Mouse (Mus musculus): Measurements from ENCODE around the gene Dad1. TPM values are rescaled to one million over a fixed set of nuclear protein-coding genes. Genes with fewer than 3 reads are reported as not detected.

The Dad1 gene
- polyA plus RNA-seq (2015; fragmentation: Nextera tagmentation; extraction: Ambion mirVana) = 325 and 344 TPM in 2 replicates

DNA sequence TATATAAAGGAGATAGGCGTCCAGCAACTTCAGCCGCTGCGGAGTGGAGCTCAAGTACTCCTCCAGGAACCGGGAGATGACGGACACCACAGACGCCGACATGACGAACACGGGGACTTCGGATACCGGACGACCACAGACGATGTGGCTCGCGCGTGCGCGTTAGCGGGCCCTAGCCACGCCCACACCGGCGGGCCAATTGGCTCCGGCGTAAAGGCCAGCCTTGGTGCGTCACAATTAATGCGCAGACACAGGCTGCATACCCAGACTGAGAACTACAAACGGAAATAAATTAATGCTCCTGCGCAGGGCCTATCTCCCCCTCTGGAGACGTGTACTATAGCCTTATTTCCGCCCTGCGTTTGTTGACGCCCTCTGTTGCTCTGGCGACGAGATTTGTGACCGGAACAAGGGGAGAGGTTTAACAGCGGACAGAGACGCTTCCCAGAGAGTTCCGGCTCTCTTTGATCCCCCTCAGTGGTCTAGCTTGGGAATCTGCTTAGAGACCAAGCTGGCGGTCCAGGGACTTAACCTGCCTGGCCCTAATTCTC lies at the start of gene Dad1, which contains the start of gene Abhd4:
TSS of gene Dad1 (minus strand) at position 364 of the 551 bp plus-strand sequence.
TSS of gene Abhd4 (plus strand) at position 448 of the 551 bp plus-strand sequence.
- Histone ChIP-seq H3K36me3 (ENCODE audit: control insufficient read depth, insufficient read depth, low read length) (no peaks in the 10 kb centered on the region), H3K4me1 (ENCODE audit: control insufficient read depth, insufficient read depth, low read length) (peaks cover 35% of the 10 kb centered on the region), H3K27ac (ENCODE audit: low read length) (peak within 1 kb of the TSS; percentile 84), H3K9ac (ENCODE audit: low read depth, low read length) (peak within 1 kb of the TSS; percentile 73), H3K27me3 (ENCODE audit: control insufficient read depth, insufficient read depth, low read depth, low read length) (no peaks in the 10 kb centered on the region), H3K9me3 (replicated peaks; ENCODE audit: control insufficient read depth, low read length, poor library complexity, severe bottlenecking) (no peaks in the 10 kb centered on the region), H3K4me2 (ENCODE audit: low read length) (peak within 1 kb of the TSS; percentile 61), H3K4me3 (ENCODE audit: low read depth, low read length) (peak within 1 kb of the TSS; percentile 50)
- 0% methylated on average over 37 of the region's 39 CpGs for WGBS
- peak; percentile 100 for ATAC-seq

DNA sequence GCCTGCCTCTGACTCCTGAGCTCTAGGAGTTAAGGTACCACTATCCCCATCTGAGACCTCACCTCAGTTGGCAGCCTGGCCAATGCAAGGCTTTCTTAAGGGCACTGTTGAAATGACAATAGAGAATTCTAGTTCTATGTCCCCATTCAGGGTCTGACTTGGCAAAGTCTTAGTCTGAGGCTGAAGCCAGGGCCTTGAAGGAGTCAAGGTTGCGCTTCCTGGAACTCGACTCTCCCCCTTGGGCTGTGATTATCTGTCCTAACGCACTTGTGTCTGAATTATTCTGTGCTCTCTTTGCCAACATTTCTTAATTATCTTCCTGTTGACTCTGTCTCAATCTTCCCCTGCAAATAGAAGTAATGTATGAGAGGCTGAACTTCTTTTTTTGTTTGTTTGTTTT lies 46.8 kb upstream of the Dad1 start:
- 84% methylated on average over 3 of the region's 3 CpGs for WGBS
- Histone ChIP-seq H3K4me1 (ENCODE audit: control insufficient read depth, insufficient read depth, low read length) (no peaks in the 10 kb centered on the region), H3K9ac (ENCODE audit: low read depth, low read length) (no peak overlapping the region), H3K27me3 (ENCODE audit: control insufficient read depth, insufficient read depth, low read depth, low read length) (no peaks in the 10 kb centered on the region), H3K27ac (ENCODE audit: low read length) (no peak overlapping the region), H3K4me3 (ENCODE audit: low read depth, low read length) (no peak overlapping the region), H3K36me3 (ENCODE audit: control insufficient read depth, insufficient read depth, low read length) (no peaks in the 10 kb centered on the region), H3K4me2 (ENCODE audit: low read length) (no peak overlapping the region), H3K9me3 (replicated peaks; ENCODE audit: control insufficient read depth, low read length, poor library complexity, severe bottlenecking) (peaks cover 3% of the 10 kb centered on the region; the same call in 1 of the 2 replicates)
- no peak for ATAC-seq

DNA sequence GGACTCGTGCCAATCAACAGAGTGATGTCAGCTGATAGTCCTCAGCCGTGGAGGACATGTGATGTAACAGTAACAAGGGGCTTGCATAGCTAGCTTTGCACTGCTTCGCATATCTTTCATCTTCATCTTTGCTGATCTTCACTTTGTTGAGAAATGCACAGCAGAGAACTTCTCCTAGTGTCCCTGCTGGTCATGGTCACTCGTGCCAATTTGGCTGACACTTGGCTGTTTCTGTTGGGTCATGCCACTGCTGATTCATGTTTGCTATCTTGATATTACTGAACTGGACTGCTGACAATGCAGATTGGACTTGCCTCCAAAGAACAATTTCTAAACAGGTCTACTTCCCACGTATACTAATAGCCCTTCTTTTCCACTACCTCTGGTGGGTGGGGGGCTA lies 46.2 kb upstream of the Dad1 start:
- Histone ChIP-seq H3K4me2 (ENCODE audit: low read length) (no peak overlapping the region), H3K36me3 (ENCODE audit: control insufficient read depth, insufficient read depth, low read length) (no peaks in the 10 kb centered on the region), H3K9ac (ENCODE audit: low read depth, low read length) (no peak overlapping the region), H3K4me1 (ENCODE audit: control insufficient read depth, insufficient read depth, low read length) (no peaks in the 10 kb centered on the region), H3K27ac (ENCODE audit: low read length) (no peak overlapping the region), H3K27me3 (ENCODE audit: control insufficient read depth, insufficient read depth, low read depth, low read length) (no peaks in the 10 kb centered on the region), H3K9me3 (replicated peaks; ENCODE audit: control insufficient read depth, low read length, poor library complexity, severe bottlenecking) (peaks cover 3% of the 10 kb centered on the region; the same call in 1 of the 2 replicates), H3K4me3 (ENCODE audit: low read depth, low read length) (no peak overlapping the region)
- 82% methylated on average over 5 of the region's 5 CpGs for WGBS
- no peak for ATAC-seq

DNA sequence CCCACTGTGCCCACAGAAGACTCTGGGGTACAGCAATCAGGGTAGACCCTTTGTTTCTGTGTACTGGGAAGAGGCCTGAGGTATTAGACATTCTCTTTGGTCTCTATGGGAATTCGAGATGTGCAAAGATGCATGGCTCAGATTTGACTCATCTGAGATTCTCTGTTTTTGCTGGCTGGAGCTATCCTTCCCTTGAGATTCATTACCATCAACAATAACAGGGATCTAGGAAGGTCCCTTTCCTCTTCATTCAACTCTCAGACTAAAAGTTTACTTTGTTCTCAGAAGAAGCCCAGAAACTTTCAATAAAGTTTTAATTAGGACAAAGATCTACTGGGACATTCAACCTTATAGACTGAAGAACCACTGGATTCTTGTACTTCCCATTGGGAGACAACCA lies 30.9 kb upstream of the Dad1 start, which contains the start of gene Olfr49:
TSS of gene Olfr49 (minus strand) at position 101 of the 400 bp plus-strand sequence.
- 79% methylated on average over 1 of the region's 1 CpGs for WGBS

DNA sequence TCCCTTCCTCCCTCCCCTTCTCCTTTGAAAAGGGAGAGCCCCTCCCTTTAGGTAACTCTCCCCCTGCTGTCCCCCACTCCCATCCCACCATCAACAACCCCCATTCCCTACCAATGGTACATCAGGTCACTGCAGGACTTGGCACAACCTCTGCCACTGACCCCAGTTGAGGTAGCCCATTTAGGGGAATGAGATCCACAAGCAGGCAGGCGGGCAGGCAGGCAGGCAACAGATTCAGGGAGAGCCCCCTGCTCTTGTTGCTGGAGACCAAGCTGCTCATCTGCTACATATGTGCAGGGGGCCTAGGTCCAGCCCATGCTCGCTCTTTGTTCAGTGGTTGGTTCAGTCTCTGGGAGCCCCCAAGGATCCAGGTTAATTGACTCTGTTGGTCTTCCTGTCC lies 22.5 kb upstream of the Dad1 start:
- no peak overlapping the region for H3K4me3 ChIP-seq (ENCODE audit: low read depth, low read length)
- no peak overlapping the region for H3K4me2 ChIP-seq (ENCODE audit: low read length)
- no peak overlapping the region for H3K27ac ChIP-seq (ENCODE audit: low read length)
- H3K4me1 ChIP-seq (ENCODE audit: control insufficient read depth, insufficient read depth, low read length) = no peaks in the 10 kb centered on the region
- H3K27me3 ChIP-seq (ENCODE audit: control insufficient read depth, insufficient read depth, low read depth, low read length) = no peaks in the 10 kb centered on the region
- H3K36me3 ChIP-seq (ENCODE audit: control insufficient read depth, insufficient read depth, low read length) = no peaks in the 10 kb centered on the region
- H3K9me3 ChIP-seq (replicated peaks; ENCODE audit: control insufficient read depth, low read length, poor library complexity, severe bottlenecking) = no peaks in the 10 kb centered on the region
- 95% methylated on average over 2 of the region's 2 CpGs for WGBS
- H3K9ac ChIP-seq (ENCODE audit: low read depth, low read length) = no peak overlapping the region
- no peak for ATAC-seq

More for the DNA sequence above, 30.9 kb upstream of the Dad1 start, which contains the start of gene Olfr49:
- no peaks in the 10 kb centered on the region for H3K4me1 ChIP-seq (ENCODE audit: control insufficient read depth, insufficient read depth, low read length)
- no peak within 1 kb of the TSS for H3K9ac ChIP-seq (ENCODE audit: low read depth, low read length)
- ATAC-seq = no peak
- no peak within 1 kb of the TSS for H3K4me2 ChIP-seq (ENCODE audit: low read length)
- no peak within 1 kb of the TSS for H3K4me3 ChIP-seq (ENCODE audit: low read depth, low read length)
- no peaks in the 10 kb centered on the region for H3K27me3 ChIP-seq (ENCODE audit: control insufficient read depth, insufficient read depth, low read depth, low read length)
- no peak within 1 kb of the TSS for H3K27ac ChIP-seq (ENCODE audit: low read length)
- no peaks in the 10 kb centered on the region for H3K36me3 ChIP-seq (ENCODE audit: control insufficient read depth, insufficient read depth, low read length)
- H3K9me3 ChIP-seq (replicated peaks; ENCODE audit: control insufficient read depth, low read length, poor library complexity, severe bottlenecking) = no peaks in the 10 kb centered on the region

DNA sequence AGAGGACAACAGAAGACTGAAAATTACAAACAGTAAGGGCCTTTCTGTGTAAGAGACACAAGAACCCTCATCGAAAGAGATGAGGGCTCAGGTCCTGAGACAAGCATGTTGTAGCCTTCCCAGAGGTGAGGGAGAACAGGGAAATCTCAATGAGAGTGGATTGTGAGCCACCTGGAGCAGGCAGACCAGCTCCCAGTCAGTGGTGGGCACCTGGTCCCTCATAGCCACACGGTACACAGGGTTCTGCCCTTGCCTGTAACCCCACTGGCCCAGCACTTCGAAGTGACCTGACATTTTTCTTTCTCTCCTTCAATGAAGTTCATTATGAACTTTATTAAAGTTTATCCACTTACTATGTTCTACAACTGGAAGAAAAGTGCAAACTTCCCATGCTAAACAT lies 18.8 kb upstream of the Dad1 start:
- no peak for ATAC-seq
- Histone ChIP-seq H3K4me3 (ENCODE audit: low read depth, low read length) (no peak overlapping the region), H3K9me3 (replicated peaks; ENCODE audit: control insufficient read depth, low read length, poor library complexity, severe bottlenecking) (no peaks in the 10 kb centered on the region), H3K36me3 (ENCODE audit: control insufficient read depth, insufficient read depth, low read length) (no peaks in the 10 kb centered on the region; the same call in 1 of the 2 replicates), H3K4me1 (ENCODE audit: control insufficient read depth, insufficient read depth, low read length) (no peaks in the 10 kb centered on the region), H3K4me2 (ENCODE audit: low read length) (no peak overlapping the region), H3K9ac (ENCODE audit: low read depth, low read length) (no peak overlapping the region), H3K27ac (ENCODE audit: low read length) (no peak overlapping the region), H3K27me3 (ENCODE audit: control insufficient read depth, insufficient read depth, low read depth, low read length) (no peaks in the 10 kb centered on the region)
- 93% methylated on average over 3 of the region's 3 CpGs for WGBS

DNA sequence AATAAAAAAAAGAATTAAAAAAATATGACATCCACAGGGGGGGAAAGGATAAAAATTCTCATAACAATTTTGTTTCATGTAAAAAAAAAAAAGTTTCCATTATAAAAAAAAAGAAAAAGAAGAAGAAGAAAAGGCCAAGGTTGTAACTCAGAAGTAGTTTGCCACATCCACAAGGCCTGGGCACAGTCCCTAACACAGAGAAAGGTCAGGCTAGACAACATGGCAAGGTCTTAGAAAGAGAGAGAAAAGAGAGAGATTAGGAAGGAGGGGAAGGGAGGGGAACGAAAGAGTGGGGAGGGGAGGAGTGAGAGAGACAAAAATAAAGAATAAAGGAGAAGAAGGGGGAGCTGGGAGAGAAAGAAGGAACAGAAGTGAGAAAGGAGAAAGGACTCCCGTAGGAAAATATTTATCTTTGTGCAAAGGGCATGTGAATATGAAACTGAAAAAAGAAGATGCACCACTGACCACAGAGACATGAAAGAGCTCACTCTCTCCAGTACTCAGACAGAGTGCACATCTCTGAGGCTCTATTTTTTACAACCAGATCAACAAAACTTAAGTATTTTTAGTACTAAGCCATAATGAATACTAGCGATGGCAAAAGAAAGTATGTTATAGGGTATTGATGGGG lies 18.2 kb upstream of the Dad1 start:
- H3K36me3 ChIP-seq (ENCODE audit: control insufficient read depth, insufficient read depth, low read length) = no peaks in the 10 kb centered on the region; the same call in 1 of the 2 replicates
- ATAC-seq = no peak
- no peaks in the 10 kb centered on the region for H3K27me3 ChIP-seq (ENCODE audit: control insufficient read depth, insufficient read depth, low read depth, low read length)
- H3K4me1 ChIP-seq (ENCODE audit: control insufficient read depth, insufficient read depth, low read length) = no peaks in the 10 kb centered on the region
- no peak overlapping the region for H3K9ac ChIP-seq (ENCODE audit: low read depth, low read length)
- 65% methylated on average over 3 of the region's 3 CpGs for WGBS
- H3K9me3 ChIP-seq (replicated peaks; ENCODE audit: control insufficient read depth, low read length, poor library complexity, severe bottlenecking) = no peaks in the 10 kb centered on the region
- no peak overlapping the region for H3K4me2 ChIP-seq (ENCODE audit: low read length)
- H3K4me3 ChIP-seq (ENCODE audit: low read depth, low read length) = no peak overlapping the region
- H3K27ac ChIP-seq (ENCODE audit: low read length) = no peak overlapping the region

DNA sequence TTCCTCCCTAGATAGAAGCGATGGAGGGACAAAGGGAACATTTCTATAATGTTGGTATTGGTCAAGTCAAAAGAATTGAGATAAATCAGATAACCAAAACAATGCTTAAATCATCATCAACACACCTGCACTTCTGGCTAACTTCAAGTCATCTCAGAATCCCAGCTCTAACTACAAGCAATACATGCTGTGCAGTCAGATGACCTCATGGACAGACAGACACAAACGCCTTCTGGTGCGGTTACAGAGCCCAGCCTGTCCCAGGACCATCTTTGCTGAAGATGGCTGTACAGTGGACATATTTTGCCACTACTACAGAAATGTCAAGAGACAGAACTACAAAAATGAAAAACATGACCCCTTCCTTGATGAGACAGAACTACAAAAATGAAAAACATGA lies 16.5 kb upstream of the Dad1 start:
- ATAC-seq = no peak
- 88% methylated on average over 3 of the region's 3 CpGs for WGBS
- Histone ChIP-seq H3K36me3 (ENCODE audit: control insufficient read depth, insufficient read depth, low read length) (no peaks in the 10 kb centered on the region; the same call in 1 of the 2 replicates), H3K9me3 (replicated peaks; ENCODE audit: control insufficient read depth, low read length, poor library complexity, severe bottlenecking) (no peaks in the 10 kb centered on the region), H3K27me3 (ENCODE audit: control insufficient read depth, insufficient read depth, low read depth, low read length) (no peaks in the 10 kb centered on the region), H3K4me3 (ENCODE audit: low read depth, low read length) (no peak overlapping the region), H3K4me2 (ENCODE audit: low read length) (no peak overlapping the region), H3K27ac (ENCODE audit: low read length) (no peak overlapping the region), H3K4me1 (ENCODE audit: control insufficient read depth, insufficient read depth, low read length) (no peaks in the 10 kb centered on the region), H3K9ac (ENCODE audit: low read depth, low read length) (no peak overlapping the region)

DNA sequence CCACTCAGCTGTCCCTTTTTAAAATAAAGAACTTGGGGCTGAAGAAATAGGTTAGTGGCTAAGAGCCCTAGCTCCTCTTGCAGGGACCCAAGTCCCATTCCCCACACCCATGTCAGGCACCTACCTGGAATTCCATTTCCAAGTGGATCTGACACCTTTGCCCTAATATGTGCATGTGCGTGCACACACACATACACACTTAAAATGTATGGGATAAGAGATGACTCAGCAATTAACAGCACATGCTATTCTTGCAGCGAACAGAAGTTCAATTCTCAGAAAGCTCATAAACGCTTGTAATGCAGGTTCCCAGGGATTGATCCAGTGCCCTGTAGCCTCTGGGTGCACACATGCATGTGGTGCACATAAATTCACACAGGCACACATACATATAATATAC lies 15.7 kb upstream of the Dad1 start:
- H3K27me3 ChIP-seq (ENCODE audit: control insufficient read depth, insufficient read depth, low read depth, low read length) = no peaks in the 10 kb centered on the region
- H3K27ac ChIP-seq (ENCODE audit: low read length) = no peak overlapping the region
- H3K4me3 ChIP-seq (ENCODE audit: low read depth, low read length) = no peak overlapping the region
- WGBS = 97% methylated on average over 3 of the region's 3 CpGs
- H3K36me3 ChIP-seq (ENCODE audit: control insufficient read depth, insufficient read depth, low read length) = no peaks in the 10 kb centered on the region; the same call in 1 of the 2 replicates
- H3K9ac ChIP-seq (ENCODE audit: low read depth, low read length) = no peak overlapping the region
- H3K4me2 ChIP-seq (ENCODE audit: low read length) = no peak overlapping the region
- H3K9me3 ChIP-seq (replicated peaks; ENCODE audit: control insufficient read depth, low read length, poor library complexity, severe bottlenecking) = no peaks in the 10 kb centered on the region
- ATAC-seq = no peak
- H3K4me1 ChIP-seq (ENCODE audit: control insufficient read depth, insufficient read depth, low read length) = no peaks in the 10 kb centered on the region
